Mouse (Mus musculus) testis, adult 2 months (tissue): ENCODE data around the gene Zfyve28.

Source experiments
- CTCF ChIP-seq: fragments of 200-500 bp; IDR thresholded peaks from 2 replicates; pipeline ENCODE4 v1.5.1; 2012; ENCODE audit warnings: low read depth, mild to moderate bottlenecking, inconsistent platforms, low read length, moderate library complexity; ENCODE audit not compliant: control insufficient read depth, insufficient read depth, insufficient replicate concordance
- POLR2A ChIP-seq: fragments of 200-500 bp; IDR thresholded peaks from 2 replicates; pipeline ENCODE4 v1.6.1; 2012; ENCODE audit warnings: low read depth, mild to moderate bottlenecking, inconsistent platforms, low read length, moderate library complexity; ENCODE audit not compliant: control insufficient read depth

DNA sequence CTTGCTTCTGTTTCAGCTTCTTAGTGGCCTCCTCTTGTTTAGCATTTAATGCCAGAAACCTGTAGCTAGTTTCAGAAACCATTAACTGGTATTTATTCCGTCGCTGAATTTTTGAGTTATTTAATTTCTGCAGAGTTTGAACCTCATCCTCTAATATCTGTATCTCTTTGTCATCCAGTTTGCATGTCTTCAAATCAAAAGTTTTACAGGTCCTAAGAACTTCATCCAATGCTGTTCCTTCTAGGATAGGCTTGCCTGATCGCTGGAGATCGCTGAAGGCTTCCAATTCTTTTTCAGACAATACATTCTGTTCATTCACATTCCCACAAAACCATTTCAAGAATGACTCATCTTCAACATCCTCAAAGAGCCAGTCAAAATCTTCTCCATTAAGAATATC lies 120.4 kb downstream of the Zfyve28 start:
- TF ChIP-seq CTCF (no peak), POLR2A (no peak)
